Mouse (Mus musculus): ENCODE data around the gene Sec31b.

Sec31b gene

GRCm38 (mm10) chr19:44475268-44475667 lies 70.4 kb downstream of the Sec31b start:
- H3K27me3 ChIP-seq (ENCODE audit: control insufficient read depth, insufficient read depth, low read length, poor library complexity, severe bottlenecking): no peaks in the 10 kb centered on the region
- no peaks in the 10 kb centered on the region for H3K36me3 ChIP-seq (ENCODE audit: control insufficient read depth, insufficient read depth, low read length, poor library complexity, severe bottlenecking)

GRCm38 (mm10) chr19:44474158-44474557 lies 71.5 kb downstream of the Sec31b start:
- DNase-seq (ENCODE audit: low read depth, low spot score): peak; percentile 90
- Histone ChIP-seq H3K27me3 (ENCODE audit: control insufficient read depth, insufficient read depth, low read length, poor library complexity, severe bottlenecking) (no peaks in the 10 kb centered on the region), H3K36me3 (ENCODE audit: control insufficient read depth, insufficient read depth, low read length, poor library complexity, severe bottlenecking) (no peaks in the 10 kb centered on the region)

More at GRCm38 (mm10) chr19:44475268-44475667, 70.4 kb downstream of the Sec31b start:
- DNase-seq (ENCODE audit: low read depth, low spot score): no peak
